Mouse (Mus musculus): ENCODE results near the gene Prap1.

Prap1 gene

GRCm38 (mm10) chr7:140135106-140135770, 42.0 kb downstream of the Prap1 start:
- no peak for DNase-seq

GRCm38 (mm10) chr7:140137135-140138020, 44.2 kb downstream of the Prap1 start, which contains the start of gene Mtg1:
TSS of gene Mtg1 (plus strand) at chr7:140137564.
- DNase-seq: peak; percentile 94

GRCm38 (mm10) chr7:140138021-140138310, 44.8 kb downstream of the Prap1 start:
- DNase-seq: no peak

- DNase-seq: peak; percentile 82
Observed at GRCm38 (mm10) chr7:140141350-140141749, 48.2 kb downstream of the Prap1 start.

DNA sequence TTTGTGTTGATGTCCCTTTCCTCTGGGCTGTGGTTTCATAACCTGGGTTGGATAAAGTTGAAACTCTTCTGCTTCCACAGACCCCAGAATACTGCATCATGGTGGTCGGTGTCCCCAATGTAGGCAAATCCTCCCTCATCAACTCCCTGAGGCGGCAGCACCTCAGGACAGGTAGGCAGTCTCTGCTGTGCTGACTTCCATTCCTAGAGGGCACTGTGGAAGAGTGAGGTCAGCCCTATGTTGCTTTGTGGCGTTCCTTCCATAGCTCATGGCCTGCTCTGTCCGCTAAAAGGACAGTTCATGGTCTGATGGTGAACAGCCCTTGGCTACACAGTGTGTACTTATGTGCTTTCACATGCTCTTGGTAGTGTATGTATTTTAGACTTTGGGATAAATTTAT, 51.4 kb downstream of the Prap1 start:
- DNase-seq: no peak
